Mouse (Mus musculus) left cerebral cortex, postnatal 25 days (tissue): ENCODE measurements around the gene BC051142. TPM values are rescaled to one million over a fixed set of nuclear protein-coding genes. Genes with fewer than 3 reads are reported as not detected.
"Not testable (repeated sequence)": the region's sequence is repeated elsewhere in the genome, so short reads cannot be mapped to it uniquely, and the experiment has no call there.

ENCODE experiments used
- DNase-seq, 2 experiments: peaks; one replicate each; pipeline ENCODE4 v3.0.0; 2022; ENCODE audit warnings: low spot score in 2 of 2, mixed read lengths in 1 of 2
- intact Hi-C: fragments of 180-260 bp; cut with DNase I; formaldehyde crosslinking; loops from one replicate; pipeline ENCODE4 v1.15.1; 2025
- total RNA-seq, 2 experiments: library from RNA; stranded (reverse); gene quantifications; 2 replicates each; pipeline ENCODE4 v1.2.3; 2021

The BC051142 gene
- total RNA-seq, 2 experiments from 2014 or later, result 2.3 to 4.7 TPM

GRCm38 (mm10) chr17:34492796-34493195, 94.2 kb downstream of the BC051142 start:
- intact Hi-C loops, result no loop called here
- no peak for DNase-seq

- intact Hi-C loops, DNase-seq: not testable (repeated sequence)
Measured at GRCm38 (mm10) chr17:34495156-34495555, 96.5 kb downstream of the BC051142 start.

DNA sequence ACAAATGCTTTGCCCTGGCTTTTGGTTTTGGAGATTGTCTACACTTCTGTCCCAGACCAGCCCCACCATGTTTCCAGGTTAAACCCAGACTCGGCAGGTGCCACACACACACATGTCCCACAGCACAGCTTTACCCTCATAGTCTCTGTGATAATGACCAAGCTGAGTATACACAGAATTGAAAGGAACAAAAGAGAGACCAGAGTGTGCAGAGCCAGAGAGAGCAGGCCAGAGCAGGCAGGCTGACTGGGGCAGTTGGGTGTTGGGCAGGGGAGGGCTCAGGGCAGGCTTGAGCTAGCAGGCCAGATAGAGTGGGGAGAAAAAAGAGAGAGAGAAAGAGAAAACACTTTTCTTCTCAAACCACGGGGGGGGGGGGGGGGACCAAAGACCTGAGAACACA, 97.9 kb downstream of the BC051142 start:
- DNase-seq, result no peak
- intact Hi-C loops, result no loop called here

GRCm38 (mm10) chr17:34497319-34497718, 98.7 kb downstream of the BC051142 start:
- intact Hi-C loops, DNase-seq: not testable (repeated sequence)

GRCm38 (mm10) chr17:34497726-34498125, 99.1 kb downstream of the BC051142 start:
- not testable (repeated sequence) for DNase-seq

GRCm38 (mm10) chr17:34507591-34507990, 109.0 kb downstream of the BC051142 start:
- DNase-seq, result no peak
- intact Hi-C loops, result no loop called here

More at GRCm38 (mm10) chr17:34497726-34498125, 99.1 kb downstream of the BC051142 start:
- intact Hi-C loops, result not testable (repeated sequence)

Other genes with a start within 250 kb of the BC051142 start
- 1 to 10 TPM in 1 of 2 experiments, under 1 TPM in 1; 0.94 to 1.5 TPM for gene H2-DMb1, start 245.7 kb upstream of the BC051142 start, total RNA-seq
- 1 to 10 TPM; 1.5 to 1.8 TPM for gene Tap1, start 211.3 kb upstream of the BC051142 start, total RNA-seq
- gene Psmb9, start 211.1 kb upstream of the BC051142 start, total RNA-seq, result 1 to 10 TPM in 1 of 2 experiments, under 1 TPM in 1; 0.53 to 1.4 TPM
- 1 to 10 TPM; 2.0 to 4.1 TPM for gene Psmb8, start 201.1 kb upstream of the BC051142 start, total RNA-seq
- 1 to 10 TPM; 5.2 to 5.4 TPM for gene Tap2, start 195.3 kb upstream of the BC051142 start, total RNA-seq
- under 1 TPM in 1 of 2 experiments, not detected in 1; 0.23 TPM for gene H2-Ob, start 159.9 kb upstream of the BC051142 start, total RNA-seq
- gene H2-Ab1, start 141.1 kb upstream of the BC051142 start, total RNA-seq, result 1 to 10 TPM; 1.8 to 2.7 TPM
- gene H2-Aa, start 111.0 kb upstream of the BC051142 start, total RNA-seq, result 1 to 10 TPM; 1.9 to 2.1 TPM
- 1 to 10 TPM; 2.9 to 3.4 TPM for gene H2-Eb1, start 93.0 kb upstream of the BC051142 start, total RNA-seq
- not detected for gene H2-Eb2, start 73.2 kb upstream of the BC051142 start, total RNA-seq
- gene Btnl2, start 44.0 kb upstream of the BC051142 start, total RNA-seq, result under 1 TPM; 0.71 to 0.73 TPM
- not detected for gene Btnl1, start 21.7 kb upstream of the BC051142 start, total RNA-seq
- not detected for gene Btnl4, start 78.5 kb downstream of the BC051142 start, total RNA-seq
- gene Btnl6, start 118.5 kb downstream of the BC051142 start, total RNA-seq, result not detected
- 10 to 100 TPM; 10.9 to 11.9 TPM for gene Notch4, start 165.4 kb downstream of the BC051142 start, total RNA-seq
- 1 to 10 TPM; 1.9 to 2.9 TPM for gene Gpsm3, start 191.0 kb downstream of the BC051142 start, total RNA-seq
- 10 to 100 TPM; 52.7 to 56.1 TPM for gene Pbx2, start 192.4 kb downstream of the BC051142 start, total RNA-seq
- gene Ager, start 199.0 kb downstream of the BC051142 start, total RNA-seq, result under 1 TPM; 0.55 to 0.71 TPM
- 10 to 100 TPM; 71.4 to 76.3 TPM for gene Rnf5, start 204.9 kb downstream of the BC051142 start, total RNA-seq
- gene Agpat1, start 205.4 kb downstream of the BC051142 start, total RNA-seq, result 100 to 1,000 TPM; 169 to 174 TPM
- gene Egfl8, start 217.2 kb downstream of the BC051142 start, total RNA-seq, result 1 to 10 TPM; 3.9 to 5.1 TPM
- 10 to 100 TPM; 45.8 to 46.4 TPM for gene Ppt2, start 229.7 kb downstream of the BC051142 start, total RNA-seq
- gene Prrt1, start 230.7 kb downstream of the BC051142 start, total RNA-seq, result 100 to 1,000 TPM; 171 to 183 TPM
- gene Fkbpl, start 245.9 kb downstream of the BC051142 start, total RNA-seq, result 10 to 100 TPM; 12.0 to 17.0 TPM
- gene Atf6b, start 248.3 kb downstream of the BC051142 start, total RNA-seq, result 10 to 100 TPM; 72.7 to 72.8 TPM